Mouse (Mus musculus) gastrocnemius, adult 18-20 months (tissue): Measurements from ENCODE around the gene Mrps6. TPM values are rescaled to one million over a fixed set of nuclear protein-coding genes. Genes with fewer than 3 reads are reported as not detected.

Experiments used
- DNase-seq: peaks from one replicate; pipeline ENCODE4 v3.0.0; 2021; ENCODE audit warnings: low spot score
- total RNA-seq, 2 experiments: library from RNA; stranded (reverse); gene quantifications; 2 replicates each; pipeline ENCODE4 v1.2.3; 2021

Mrps6 gene
- total RNA-seq, 2 experiments from 2014 or later: 23.2 to 26.7 TPM

DNA sequence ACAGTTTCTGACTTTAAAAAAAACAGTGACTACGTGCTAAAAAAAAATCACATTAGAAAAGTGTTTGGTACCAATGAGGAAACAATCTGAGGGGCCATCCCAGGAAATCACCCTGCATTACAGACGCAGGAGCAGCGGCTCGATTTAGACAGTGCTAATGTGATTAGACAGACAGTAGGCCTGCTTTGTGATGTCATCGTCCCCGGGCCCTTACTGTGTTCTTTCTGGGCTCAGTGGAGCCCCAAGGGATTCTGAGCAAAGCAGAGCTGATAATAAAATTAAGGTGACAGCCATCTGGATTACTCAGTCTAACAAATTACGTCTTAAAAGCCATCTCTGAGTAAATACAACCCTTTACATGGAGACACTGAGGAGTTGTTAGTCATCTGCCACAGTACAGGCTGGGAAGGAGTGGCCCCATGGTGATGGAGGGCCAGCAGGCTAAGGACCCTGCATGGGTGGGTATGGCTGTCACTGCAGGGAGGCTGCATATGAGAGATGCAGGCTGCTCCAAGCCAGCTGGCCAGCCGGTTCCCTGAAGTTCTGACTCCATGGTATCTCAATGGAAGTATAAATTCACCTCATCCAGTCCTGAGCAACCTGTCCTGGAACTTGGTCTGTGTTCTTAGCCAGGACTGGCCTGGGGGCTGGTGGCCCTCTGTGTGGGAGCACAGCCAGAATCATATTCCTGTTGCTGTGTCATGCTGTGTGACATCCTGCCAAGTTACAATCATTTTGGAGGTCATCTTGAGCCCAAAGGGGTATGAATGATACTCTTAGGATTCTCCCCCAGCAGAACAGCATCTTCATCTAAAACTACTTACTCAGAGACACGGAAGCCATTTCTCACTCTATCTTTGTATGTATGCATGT lies 59.5 kb downstream of the Mrps6 start:
- no peak for DNase-seq

- no peak for DNase-seq
Observed at GRCm38 (mm10) chr16:92119013-92119515, 61.0 kb downstream of the Mrps6 start.

- DNase-seq: no peak
Observed at GRCm38 (mm10) chr16:92120899-92121531, 62.9 kb downstream of the Mrps6 start.

DNA sequence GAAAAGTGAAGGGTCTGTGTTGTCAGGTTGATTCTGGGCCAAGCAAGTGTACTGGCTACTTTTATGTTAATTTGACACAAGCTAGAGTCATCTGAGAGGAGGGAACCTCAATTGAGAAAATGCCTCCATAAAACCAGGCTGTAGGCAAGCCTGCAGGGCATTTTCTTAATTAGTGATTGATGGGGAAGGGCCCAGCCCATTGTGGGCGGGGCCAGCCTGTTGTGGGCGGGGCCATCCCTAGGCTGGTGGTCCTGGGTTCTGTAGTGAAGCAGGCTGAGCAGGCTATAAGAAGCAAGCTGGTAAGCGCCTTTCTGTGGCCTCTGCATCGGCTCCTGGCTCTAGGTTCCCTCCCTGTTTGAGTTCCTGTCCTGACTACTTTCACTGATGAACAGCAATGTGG lies 69.2 kb downstream of the Mrps6 start:
- DNase-seq: no peak

DNA sequence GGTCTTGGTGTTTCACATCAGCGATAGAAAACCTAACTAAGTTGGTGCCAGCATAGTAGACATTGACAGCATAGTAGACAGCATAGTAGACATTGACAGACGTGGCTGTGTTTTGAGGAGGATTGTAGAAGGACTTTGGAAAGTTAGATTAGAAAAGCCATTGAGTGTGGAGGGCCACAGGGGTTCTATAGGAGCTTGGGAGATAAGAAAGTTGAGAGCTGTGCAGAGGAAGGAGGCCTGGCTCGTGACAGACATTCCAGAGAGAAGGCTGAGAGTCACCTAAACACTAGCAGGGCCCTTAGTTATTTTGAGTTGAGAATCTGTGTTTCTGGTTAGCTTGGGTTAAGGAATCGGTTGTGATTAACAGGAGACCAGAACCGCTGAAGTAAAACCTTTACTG lies 69.6 kb downstream of the Mrps6 start:
- no peak for DNase-seq

- no peak for DNase-seq
Observed at GRCm38 (mm10) chr16:92129843-92130242, 71.8 kb downstream of the Mrps6 start.

- no peak for DNase-seq
Observed at GRCm38 (mm10) chr16:92132511-92132910, 74.4 kb downstream of the Mrps6 start.

GRCm38 (mm10) chr16:92134148-92134764 lies 76.2 kb downstream of the Mrps6 start:
- DNase-seq: no peak

DNA sequence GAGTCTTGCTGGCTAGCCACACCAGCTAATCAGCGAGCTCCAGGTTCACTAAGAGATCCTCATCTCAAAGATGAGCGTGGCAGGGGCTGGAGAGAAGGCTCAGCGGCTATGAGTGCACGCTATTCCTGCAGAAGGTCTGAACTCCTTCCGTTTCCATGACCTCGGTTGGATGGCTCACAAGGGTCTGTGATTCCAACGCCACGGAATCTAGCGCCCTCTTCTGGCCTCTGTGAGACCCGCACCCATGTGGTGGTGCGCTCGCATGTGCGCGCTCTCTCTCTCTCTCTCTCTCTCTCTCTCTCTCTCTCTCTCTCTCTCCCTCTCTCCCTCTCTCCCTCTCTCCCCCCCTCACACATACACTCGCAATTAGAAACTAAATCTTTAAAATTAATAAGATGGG lies 78.2 kb downstream of the Mrps6 start:
- DNase-seq: no peak

- DNase-seq: no peak
Observed at GRCm38 (mm10) chr16:92139386-92140261, 81.6 kb downstream of the Mrps6 start.

GRCm38 (mm10) chr16:92140328-92140727 lies 82.3 kb downstream of the Mrps6 start:
- no peak for DNase-seq

- no peak for DNase-seq
Observed at GRCm38 (mm10) chr16:92141021-92141420, 83.0 kb downstream of the Mrps6 start.

DNA sequence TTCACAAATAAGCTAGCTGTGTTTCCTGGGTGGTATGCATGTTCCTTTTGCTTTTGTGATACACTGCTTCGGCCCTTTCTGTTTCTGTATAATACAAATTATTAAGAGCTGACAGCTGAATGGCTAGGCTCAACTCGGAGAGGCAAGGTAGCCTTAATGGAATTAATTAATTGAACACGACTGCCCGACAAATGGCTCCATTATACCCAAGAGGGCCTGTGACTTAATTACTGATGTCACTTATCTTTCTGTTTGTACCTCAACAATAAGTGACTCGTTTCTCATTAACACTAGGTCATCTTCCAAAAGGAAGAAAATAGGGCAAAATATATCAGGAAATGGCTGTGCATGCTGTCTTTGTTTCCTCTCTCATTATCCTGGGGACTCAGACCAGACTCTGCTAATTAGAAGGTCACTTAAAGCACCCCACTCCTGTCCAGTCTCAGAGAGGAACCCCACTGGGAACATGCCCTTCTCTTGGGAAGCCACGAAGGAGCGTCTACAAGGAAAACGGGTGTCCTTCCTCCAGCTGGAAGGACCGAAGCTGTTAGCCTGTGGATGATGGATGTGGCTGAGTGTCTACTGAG lies 84.4 kb downstream of the Mrps6 start:
- no peak for DNase-seq

- DNase-seq: no peak
Observed at GRCm38 (mm10) chr16:92147631-92148366, 89.7 kb downstream of the Mrps6 start.

- no peak for DNase-seq
Observed at GRCm38 (mm10) chr16:92148367-92148728, 90.3 kb downstream of the Mrps6 start.

GRCm38 (mm10) chr16:92150975-92151374 lies 92.9 kb downstream of the Mrps6 start:
- DNase-seq: no peak

DNA sequence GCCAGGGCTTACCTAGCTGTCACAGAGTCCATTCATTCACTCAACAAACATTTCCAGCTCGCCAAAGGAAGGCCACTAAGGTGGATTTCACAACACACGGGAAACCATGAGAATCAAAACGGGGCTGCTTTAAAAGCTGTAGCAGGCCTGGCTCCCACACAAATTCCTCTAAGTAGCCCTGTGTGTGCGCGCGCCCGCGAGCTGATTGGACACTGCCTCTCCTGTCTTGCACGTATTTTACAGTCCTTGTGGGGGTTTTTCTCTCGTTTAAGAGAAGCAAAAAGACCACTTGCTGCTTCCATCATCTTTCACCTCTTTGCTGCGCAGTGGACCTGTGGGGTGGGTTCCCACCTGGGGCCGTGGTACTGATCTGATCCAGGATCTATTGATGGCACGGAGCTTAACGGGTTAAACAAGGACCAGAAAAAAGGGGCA lies 100.0 kb downstream of the Mrps6 start:
- no peak for DNase-seq

DNA sequence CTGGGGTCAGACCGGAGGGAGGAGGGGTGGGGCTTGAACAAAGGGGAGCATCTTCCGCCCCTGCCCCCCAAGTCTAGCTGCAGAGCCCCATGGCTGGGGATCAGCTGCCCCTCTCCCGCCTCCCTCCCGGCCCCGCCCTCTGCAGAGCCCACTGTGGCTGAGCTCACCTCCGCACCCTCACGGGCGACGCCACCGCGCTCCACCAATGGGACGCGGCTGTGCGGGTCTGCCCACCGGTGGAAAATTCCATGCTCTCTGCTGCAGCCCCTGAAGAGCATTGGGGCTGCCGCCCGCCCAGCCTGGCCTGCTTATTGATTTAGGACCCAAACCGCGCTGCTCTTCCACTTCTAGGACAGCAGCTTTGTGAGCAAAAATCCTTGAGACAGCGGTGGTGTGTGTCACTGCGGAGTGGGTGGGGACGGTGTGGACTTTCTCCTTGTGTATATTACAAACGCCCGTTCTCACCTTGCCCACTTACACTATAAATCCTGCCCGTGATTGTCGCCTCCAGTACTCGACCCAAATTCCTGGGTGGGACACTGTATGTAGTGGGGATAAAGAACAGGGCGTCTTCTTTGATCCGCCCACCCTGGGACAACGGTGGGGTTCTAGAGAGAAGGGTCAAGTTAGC lies 100.5 kb downstream of the Mrps6 start:
- DNase-seq: peak; percentile 32

DNA sequence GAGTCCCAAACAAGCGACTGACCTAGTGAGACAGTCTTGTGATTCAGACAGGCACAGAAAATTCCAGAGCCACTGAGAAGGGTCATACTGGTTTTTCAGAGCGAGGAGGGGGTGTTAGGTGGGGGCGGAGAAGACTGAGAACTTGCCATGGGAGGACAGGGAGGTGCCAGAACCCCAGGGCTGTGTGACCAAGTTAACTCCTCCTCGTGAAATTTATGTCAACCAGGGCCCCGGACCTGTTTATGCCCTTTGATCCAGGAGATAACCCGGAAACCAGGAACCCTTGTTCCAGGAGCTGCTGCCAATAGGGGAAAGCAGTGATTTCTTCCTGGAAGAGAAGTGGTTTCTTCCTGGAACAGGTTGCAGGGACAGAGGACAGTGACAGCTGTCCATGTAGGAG lies 101.0 kb downstream of the Mrps6 start:
- no peak for DNase-seq
